Mouse (Mus musculus) bone marrow macrophage, adult 2 months (primary cell): ENCODE data around the gene Cyb5r2.

Source experiments
- CTCF ChIP-seq: IDR thresholded peaks from 2 replicates; pipeline ENCODE4 v1.5.1; 2012; ENCODE audit warnings: low read depth, mild to moderate bottlenecking, low read length, moderate library complexity
- POLR2A ChIP-seq: IDR thresholded peaks from 2 replicates; pipeline ENCODE4 v1.6.1; 2012; ENCODE audit warnings: mild to moderate bottlenecking, low read depth, low read length, borderline replicate concordance

GRCm38 (mm10) chr7:107749270-107749669 is 8.6 kb downstream of the Cyb5r2 start:
- TF ChIP-seq CTCF: no peak
- TF ChIP-seq POLR2A: no peak
